Mouse (Mus musculus): ENCODE results near the gene Grid2. TPM values are rescaled to one million over a fixed set of nuclear protein-coding genes. Genes with fewer than 3 reads are reported as not detected.

Gene Grid2
- polyA plus RNA-seq, 1 experiment from 2014 or later = 2.1 TPM

- Histone ChIP-seq H3K27me3 (no peaks in the 10 kb centered on the region), H3K27ac (replicated peaks) (no peak overlapping the region), H3K4me2 (replicated peaks) (no peak overlapping the region), H3K9ac (no peak overlapping the region), H3K9me3 (replicated peaks) (no peaks in the 10 kb centered on the region), H3K36me3 (no peaks in the 10 kb centered on the region), H3K4me3 (replicated peaks) (no peak overlapping the region), H3K4me1 (no peaks in the 10 kb centered on the region)
- ATAC-seq (ENCODE audit: insufficient number of reproducible peaks, low FRiP score, low TSS enrichment, low read depth) = no peak
- 83% methylated on average over 3 of the region's 3 CpGs for WGBS
Measured at GRCm38 (mm10) chr6:63659423-63659822, 403.7 kb downstream of the Grid2 start.

- 61% methylated on average over 3 of the region's 3 CpGs for WGBS
- H3K27ac ChIP-seq (replicated peaks) = no peak overlapping the region
- H3K27me3 ChIP-seq = no peaks in the 10 kb centered on the region
- H3K4me3 ChIP-seq (replicated peaks) = no peak overlapping the region
- no peaks in the 10 kb centered on the region for H3K9me3 ChIP-seq (replicated peaks)
- no peak for ATAC-seq (ENCODE audit: insufficient number of reproducible peaks, low FRiP score, low TSS enrichment, low read depth)
- H3K4me2 ChIP-seq (replicated peaks) = no peak overlapping the region
- no peak overlapping the region for H3K9ac ChIP-seq
- no peaks in the 10 kb centered on the region for H3K36me3 ChIP-seq
- no peaks in the 10 kb centered on the region for H3K4me1 ChIP-seq
Measured at GRCm38 (mm10) chr6:63685689-63686088, 430.0 kb downstream of the Grid2 start.

GRCm38 (mm10) chr6:63701684-63702083, 446.0 kb downstream of the Grid2 start:
- Histone ChIP-seq H3K27me3 (no peaks in the 10 kb centered on the region), H3K27ac (replicated peaks) (no peak overlapping the region), H3K4me3 (replicated peaks) (no peak overlapping the region), H3K9me3 (replicated peaks) (no peaks in the 10 kb centered on the region), H3K4me1 (no peaks in the 10 kb centered on the region), H3K36me3 (no peaks in the 10 kb centered on the region), H3K9ac (no peak overlapping the region), H3K4me2 (replicated peaks) (no peak overlapping the region)
- no peak for ATAC-seq (ENCODE audit: insufficient number of reproducible peaks, low FRiP score, low TSS enrichment, low read depth)
- 97% methylated on average over 1 of the region's 1 CpGs for WGBS

GRCm38 (mm10) chr6:63733740-63734139, 478.1 kb downstream of the Grid2 start:
- no peaks in the 10 kb centered on the region for H3K4me1 ChIP-seq
- 36% methylated on average over 2 of the region's 2 CpGs for whole genome bisulfite sequencing
- no peak overlapping the region for H3K4me2 ChIP-seq (replicated peaks)
- no peak for ATAC-seq (ENCODE audit: insufficient number of reproducible peaks, low FRiP score, low TSS enrichment, low read depth)
- no peak overlapping the region for H3K4me3 ChIP-seq (replicated peaks)
- H3K9me3 ChIP-seq (replicated peaks) = no peaks in the 10 kb centered on the region
- no peaks in the 10 kb centered on the region for H3K27me3 ChIP-seq
- no peak overlapping the region for H3K9ac ChIP-seq
- no peaks in the 10 kb centered on the region for H3K36me3 ChIP-seq
- no peak overlapping the region for H3K27ac ChIP-seq (replicated peaks)

GRCm38 (mm10) chr6:63762535-63762934, 506.9 kb downstream of the Grid2 start:
- H3K4me2 ChIP-seq (replicated peaks) = no peak overlapping the region
- ATAC-seq (ENCODE audit: insufficient number of reproducible peaks, low FRiP score, low TSS enrichment, low read depth) = no peak
- no peak overlapping the region for H3K4me3 ChIP-seq (replicated peaks)
- H3K9ac ChIP-seq = no peak overlapping the region
- H3K4me1 ChIP-seq = no peaks in the 10 kb centered on the region
- 68% methylated on average over 2 of the region's 2 CpGs for WGBS
- no peaks in the 10 kb centered on the region for H3K27me3 ChIP-seq
- no peaks in the 10 kb centered on the region for H3K9me3 ChIP-seq (replicated peaks)
- H3K36me3 ChIP-seq = no peaks in the 10 kb centered on the region
- H3K27ac ChIP-seq (replicated peaks) = no peak overlapping the region

- H3K4me3 ChIP-seq (replicated peaks) = no peak overlapping the region
- H3K27ac ChIP-seq (replicated peaks) = no peak overlapping the region
- no peaks in the 10 kb centered on the region for H3K4me1 ChIP-seq
- no peaks in the 10 kb centered on the region for H3K27me3 ChIP-seq
- H3K36me3 ChIP-seq = no peaks in the 10 kb centered on the region
- no peak overlapping the region for H3K9ac ChIP-seq
- H3K9me3 ChIP-seq (replicated peaks) = no peaks in the 10 kb centered on the region
- no peak overlapping the region for H3K4me2 ChIP-seq (replicated peaks)
- no peak for ATAC-seq (ENCODE audit: insufficient number of reproducible peaks, low FRiP score, low TSS enrichment, low read depth)
Measured at GRCm38 (mm10) chr6:63794679-63795078, 539.0 kb downstream of the Grid2 start.

GRCm38 (mm10) chr6:63820236-63820635, 564.6 kb downstream of the Grid2 start:
- WGBS = 80% methylated on average over 5 of the region's 5 CpGs
- H3K27me3 ChIP-seq = no peaks in the 10 kb centered on the region
- no peak for ATAC-seq (ENCODE audit: insufficient number of reproducible peaks, low FRiP score, low TSS enrichment, low read depth)
- H3K9ac ChIP-seq = no peak overlapping the region
- no peaks in the 10 kb centered on the region for H3K9me3 ChIP-seq (replicated peaks)
- no peak overlapping the region for H3K4me3 ChIP-seq (replicated peaks)
- no peaks in the 10 kb centered on the region for H3K4me1 ChIP-seq
- H3K4me2 ChIP-seq (replicated peaks) = no peak overlapping the region
- H3K36me3 ChIP-seq = no peaks in the 10 kb centered on the region
- H3K27ac ChIP-seq (replicated peaks) = no peak overlapping the region

GRCm38 (mm10) chr6:63862628-63863027, 607.0 kb downstream of the Grid2 start:
- Histone ChIP-seq H3K27ac (replicated peaks) (no peak overlapping the region), H3K9ac (no peak overlapping the region), H3K4me2 (replicated peaks) (no peak overlapping the region), H3K4me3 (replicated peaks) (no peak overlapping the region), H3K27me3 (no peaks in the 10 kb centered on the region), H3K4me1 (no peaks in the 10 kb centered on the region), H3K9me3 (replicated peaks) (no peaks in the 10 kb centered on the region), H3K36me3 (no peaks in the 10 kb centered on the region)
- 20% methylated on average over 2 of the region's 2 CpGs for WGBS
- no peak for ATAC-seq (ENCODE audit: insufficient number of reproducible peaks, low FRiP score, low TSS enrichment, low read depth)

- WGBS = 77% methylated on average over 3 of the region's 3 CpGs
- no peaks in the 10 kb centered on the region for H3K4me1 ChIP-seq
- no peak for ATAC-seq (ENCODE audit: insufficient number of reproducible peaks, low FRiP score, low TSS enrichment, low read depth)
- no peak overlapping the region for H3K4me3 ChIP-seq (replicated peaks)
- no peaks in the 10 kb centered on the region for H3K9me3 ChIP-seq (replicated peaks)
- no peak overlapping the region for H3K9ac ChIP-seq
- no peaks in the 10 kb centered on the region for H3K27me3 ChIP-seq
- H3K4me2 ChIP-seq (replicated peaks) = no peak overlapping the region
- H3K27ac ChIP-seq (replicated peaks) = no peak overlapping the region
- H3K36me3 ChIP-seq = no peaks in the 10 kb centered on the region
Measured at GRCm38 (mm10) chr6:63877088-63877764, 621.5 kb downstream of the Grid2 start.

GRCm38 (mm10) chr6:63877765-63878345, 622.2 kb downstream of the Grid2 start:
- 68% methylated on average over 6 of the region's 6 CpGs for WGBS
- no peaks in the 10 kb centered on the region for H3K9me3 ChIP-seq (replicated peaks)
- no peak for ATAC-seq (ENCODE audit: insufficient number of reproducible peaks, low FRiP score, low TSS enrichment, low read depth)

GRCm38 (mm10) chr6:63894714-63895113, 639.0 kb downstream of the Grid2 start:
- Histone ChIP-seq H3K4me1 (no peaks in the 10 kb centered on the region), H3K9ac (no peak overlapping the region), H3K4me2 (replicated peaks) (no peak overlapping the region), H3K27ac (replicated peaks) (no peak overlapping the region), H3K36me3 (no peaks in the 10 kb centered on the region), H3K9me3 (replicated peaks) (no peaks in the 10 kb centered on the region), H3K4me3 (replicated peaks) (no peak overlapping the region), H3K27me3 (no peaks in the 10 kb centered on the region)
- ATAC-seq (ENCODE audit: insufficient number of reproducible peaks, low FRiP score, low TSS enrichment, low read depth) = no peak
- 66% methylated on average over 3 of the region's 3 CpGs for WGBS

More at GRCm38 (mm10) chr6:63877765-63878345, 622.2 kb downstream of the Grid2 start:
- Histone ChIP-seq H3K27me3 (no peaks in the 10 kb centered on the region), H3K4me3 (replicated peaks) (no peak overlapping the region), H3K36me3 (no peaks in the 10 kb centered on the region), H3K27ac (replicated peaks) (no peak overlapping the region), H3K4me1 (no peaks in the 10 kb centered on the region), H3K9ac (no peak overlapping the region), H3K4me2 (replicated peaks) (no peak overlapping the region)

- no peak overlapping the region for H3K27ac ChIP-seq (replicated peaks)
- no peaks in the 10 kb centered on the region for H3K9me3 ChIP-seq (replicated peaks)
- no peak overlapping the region for H3K4me2 ChIP-seq (replicated peaks)
- H3K27me3 ChIP-seq = no peaks in the 10 kb centered on the region
- no peak overlapping the region for H3K9ac ChIP-seq
- no peak overlapping the region for H3K4me3 ChIP-seq (replicated peaks)
- no peaks in the 10 kb centered on the region for H3K36me3 ChIP-seq
- ATAC-seq (ENCODE audit: insufficient number of reproducible peaks, low FRiP score, low TSS enrichment, low read depth) = no peak
- 88% methylated on average over 2 of the region's 2 CpGs for WGBS
- no peaks in the 10 kb centered on the region for H3K4me1 ChIP-seq
Measured at GRCm38 (mm10) chr6:63898171-63898570, 642.5 kb downstream of the Grid2 start.
